Mouse (Mus musculus) stomach, embryonic 16.5 days (tissue): ENCODE results near the gene Pard6b. TPM values are rescaled to one million over a fixed set of nuclear protein-coding genes. Genes with fewer than 3 reads are reported as not detected.

Experiments used
- ATAC-seq: fragments of 200-750 bp; cut with Nextera tagmentation; 2 replicates; pipeline ENCODE4 v1.8.0; 2017; ENCODE audit warnings: moderate number of reproducible peaks, moderate TSS enrichment; ENCODE audit not compliant: insufficient read depth, low FRiP score
- H3K27ac ChIP-seq: fragments of 300-500 bp; sonication (generic); 2 replicates; pipeline ENCODE4 v1.5.1; 2014; ENCODE audit warnings: low read length
- H3K27me3 ChIP-seq: fragments of 300-500 bp; sonication (generic); 2 replicates; pipeline ENCODE4 v1.6.1; 2014; ENCODE audit warnings: low read length, control low read depth, mixed read lengths; ENCODE audit not compliant: control insufficient read depth, insufficient read depth
- H3K36me3 ChIP-seq: fragments of 300-500 bp; sonication (generic); 2 replicates; pipeline ENCODE4 v1.6.1; 2014; ENCODE audit warnings: low read length; ENCODE audit not compliant: control insufficient read depth, insufficient read depth
- H3K4me1 ChIP-seq: fragments of 300-500 bp; sonication (generic); 2 replicates; pipeline ENCODE4 v1.6.1; 2014; ENCODE audit warnings: low read length, control low read depth, mixed read lengths; ENCODE audit not compliant: control insufficient read depth, insufficient read depth
- H3K4me2 ChIP-seq: fragments of 300-500 bp; sonication (generic); 2 replicates; pipeline ENCODE4 v1.6.1; 2014; ENCODE audit warnings: low read depth, low read length, mixed read lengths
- H3K4me3 ChIP-seq: fragments of 300-500 bp; sonication (generic); replicated peaks from 2 replicates; pipeline ENCODE4 v1.5.1; 2014; ENCODE audit warnings: mild to moderate bottlenecking, low read length
- H3K9ac ChIP-seq: fragments of 300-500 bp; sonication (generic); 2 replicates; pipeline ENCODE4 v1.6.1; 2014; ENCODE audit warnings: low read length
- H3K9me3 ChIP-seq: fragments of 300-500 bp; sonication (generic); replicated peaks from 2 replicates; pipeline ENCODE4 v1.6.1; 2016; ENCODE audit warnings: low read length, control low read depth; ENCODE audit not compliant: control insufficient read depth
- WGBS: fragments of 180-500 bp; shearing (Covaris S2); extraction: QIAGEN DNeasy Blood & Tissue Kit; methylation state at CpG from one replicate; pipeline ENCODE4 v1.1.7; 2014; 5-methylcytosine and 5-hydroxymethylcytosine counted together
- polyA plus RNA-seq: library from polyadenylated mRNA; unstranded; fragments of >200 nt; fragmentation: Nextera tagmentation; extraction: Ambion mirVana; gene quantifications from 2 replicates; pipeline ENCODE4 v1.2.1, GENCODE M21; 2015

The Pard6b gene
- polyA plus RNA-seq, 1 experiment from 2014 or later, result 8.3 TPM

- Histone ChIP-seq H3K4me1 (peaks cover under 1% of the 10 kb centered on the region; the same call in 1 of the 2 replicates), H3K4me2 (no peak overlapping the region), H3K27me3 (no peaks in the 10 kb centered on the region), H3K36me3 (no peaks in the 10 kb centered on the region), H3K27ac (no peak overlapping the region), H3K9ac (no peak overlapping the region), H3K4me3 (no peak overlapping the region), H3K9me3 (no peaks in the 10 kb centered on the region)
- no peak for ATAC-seq
- 81% methylated on average over 6 of the region's 6 CpGs for WGBS
These were observed 42.8 kb downstream of the Pard6b start for GRCm38 (mm10) chr2:168123652-168124051.

DNA sequence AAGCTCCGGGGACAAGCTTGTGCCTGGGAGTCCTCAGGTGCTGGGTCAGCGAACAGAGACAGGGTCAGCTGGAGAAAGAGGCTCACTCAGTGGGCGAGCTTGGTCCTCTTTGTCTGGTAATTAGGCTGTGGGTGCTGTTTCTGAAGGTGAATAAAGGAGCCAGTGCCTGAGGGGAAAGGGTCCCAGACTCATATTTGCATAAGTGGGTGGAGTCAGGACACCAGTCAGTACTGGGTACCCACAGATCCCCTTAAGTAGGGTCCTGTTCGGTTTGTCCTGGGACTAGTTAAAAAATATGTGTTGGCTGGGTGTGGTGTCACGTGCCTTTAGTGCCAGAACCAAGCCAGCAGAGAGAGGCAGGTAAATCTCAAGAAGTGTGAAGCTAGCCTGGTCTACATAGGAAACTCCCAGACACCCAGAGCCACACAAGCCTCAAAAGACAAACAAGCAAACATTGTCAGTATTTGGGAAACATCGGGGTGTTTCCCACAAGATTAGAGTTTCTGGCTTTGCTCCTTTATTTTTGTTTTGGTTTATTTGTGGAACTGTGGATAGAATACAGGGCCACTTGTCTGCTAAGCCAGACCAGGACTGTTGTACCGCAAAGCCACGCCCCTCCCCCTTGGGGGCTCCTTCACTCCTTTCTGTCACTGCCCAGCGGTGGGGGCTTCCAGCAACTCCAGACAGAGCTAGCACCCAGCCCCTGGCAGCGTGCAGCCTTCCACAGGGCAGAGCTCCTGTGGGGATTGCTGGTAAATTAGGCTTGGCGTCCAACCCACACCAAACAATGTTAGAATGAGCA is 44.7 kb downstream of the Pard6b start:
- no peak for ATAC-seq
- H3K9me3 ChIP-seq, result no peaks in the 10 kb centered on the region
- H3K4me3 ChIP-seq, result no peak overlapping the region
- H3K9ac ChIP-seq, result no peak overlapping the region
- H3K4me2 ChIP-seq, result no peak overlapping the region
- WGBS, result 44% methylated on average over 11 of the region's 11 CpGs
- H3K27me3 ChIP-seq, result no peaks in the 10 kb centered on the region
- peaks cover 9% of the 10 kb centered on the region; the same call in 1 of the 2 replicates for H3K4me1 ChIP-seq
- no peaks in the 10 kb centered on the region for H3K36me3 ChIP-seq
- no peak overlapping the region for H3K27ac ChIP-seq

GRCm38 (mm10) chr2:168127767-168128166 is 47.0 kb downstream of the Pard6b start:
- H3K27ac ChIP-seq, result no peak overlapping the region
- H3K4me1 ChIP-seq, result peaks cover 9% of the 10 kb centered on the region; the same call in 1 of the 2 replicates
- H3K4me2 ChIP-seq, result no peak overlapping the region
- H3K9me3 ChIP-seq, result no peaks in the 10 kb centered on the region
- H3K9ac ChIP-seq, result 0 out of 2 replicates have a peak overlapping the region, but pooled peaks have one; percentile 33
- H3K27me3 ChIP-seq, result no peaks in the 10 kb centered on the region
- no peak for ATAC-seq
- no peaks in the 10 kb centered on the region for H3K36me3 ChIP-seq
- no peak overlapping the region for H3K4me3 ChIP-seq
- 73% methylated on average over 14 of the region's 14 CpGs for WGBS

DNA sequence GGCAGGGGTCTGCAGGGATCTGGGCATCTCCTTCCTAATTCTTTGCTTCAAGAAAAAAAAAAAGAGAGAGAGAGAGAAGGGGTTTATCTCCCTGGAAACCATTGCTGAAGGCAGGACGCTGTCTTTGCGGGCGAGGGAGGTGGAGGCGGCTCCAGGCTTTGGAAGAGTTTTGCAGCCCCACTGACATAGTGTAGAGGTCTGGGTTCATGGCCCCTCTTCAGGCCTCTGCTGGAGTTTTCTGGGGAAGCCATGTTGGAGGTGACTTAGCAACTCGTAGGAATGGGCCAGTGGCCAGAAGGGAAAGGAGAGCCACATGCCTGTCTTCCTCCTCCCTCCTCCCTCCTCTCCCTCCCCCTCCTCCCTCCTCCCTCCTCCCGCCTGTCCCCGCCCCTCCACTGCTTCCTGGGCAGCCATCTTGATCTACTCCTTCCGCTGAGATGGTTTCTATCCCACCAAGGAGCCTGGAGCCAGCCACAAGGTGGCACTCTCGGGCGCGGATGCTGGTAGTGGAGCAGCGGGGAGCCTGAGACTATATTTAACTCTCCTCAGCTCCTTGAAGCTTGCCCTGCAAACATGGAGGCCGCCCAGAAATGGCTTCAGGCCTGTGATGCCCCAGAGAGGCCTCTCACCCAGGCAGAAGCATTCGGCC is 47.5 kb downstream of the Pard6b start:
- Histone ChIP-seq H3K4me3 (no peak overlapping the region), H3K9me3 (no peaks in the 10 kb centered on the region), H3K4me1 (peaks cover 9% of the 10 kb centered on the region; the same call in 1 of the 2 replicates), H3K27me3 (no peaks in the 10 kb centered on the region), H3K36me3 (no peaks in the 10 kb centered on the region), H3K4me2 (peak overlapping the region; percentile 28; the same call in 1 of the 2 replicates), H3K9ac (0 out of 2 replicates have a peak overlapping the region, but pooled peaks have one; percentile 33), H3K27ac (peak overlapping the region; percentile 9; the same call in 1 of the 2 replicates)
- WGBS, result 31% methylated on average over 12 of the region's 14 CpGs
- peak; percentile 89 for ATAC-seq

GRCm38 (mm10) chr2:168130046-168130445 is 49.2 kb downstream of the Pard6b start:
- Histone ChIP-seq H3K4me2 (no peak overlapping the region), H3K27ac (no peak overlapping the region), H3K27me3 (no peaks in the 10 kb centered on the region), H3K4me1 (peaks cover 9% of the 10 kb centered on the region; the same call in 1 of the 2 replicates), H3K36me3 (no peaks in the 10 kb centered on the region), H3K9me3 (no peaks in the 10 kb centered on the region), H3K9ac (no peak overlapping the region; the same call in 1 of the 2 replicates), H3K4me3 (no peak overlapping the region)
- 58% methylated on average over 3 of the region's 3 CpGs for WGBS
- 0 out of 2 replicates have a peak, but pooled peaks have one; percentile 41 for ATAC-seq

- Histone ChIP-seq H3K27ac (no peak overlapping the region), H3K9ac (no peak overlapping the region), H3K36me3 (no peaks in the 10 kb centered on the region), H3K4me3 (no peak overlapping the region), H3K4me1 (no peaks in the 10 kb centered on the region), H3K9me3 (no peaks in the 10 kb centered on the region), H3K27me3 (no peaks in the 10 kb centered on the region), H3K4me2 (no peak overlapping the region)
- 74% methylated on average over 15 of the region's 15 CpGs for WGBS
- ATAC-seq, result no peak
These were observed 56.4 kb downstream of the Pard6b start for GRCm38 (mm10) chr2:168137161-168137560.

GRCm38 (mm10) chr2:168143794-168144193 is 63.0 kb downstream of the Pard6b start:
- Histone ChIP-seq H3K4me3 (no peak overlapping the region), H3K4me1 (peaks cover 16% of the 10 kb centered on the region), H3K9me3 (no peaks in the 10 kb centered on the region), H3K9ac (no peak overlapping the region), H3K27ac (no peak overlapping the region), H3K27me3 (no peaks in the 10 kb centered on the region), H3K36me3 (no peaks in the 10 kb centered on the region), H3K4me2 (no peak overlapping the region)
- no peak for ATAC-seq
- WGBS, result 51% methylated on average over 5 of the region's 5 CpGs

- Histone ChIP-seq H3K4me2 (no peak overlapping the region), H3K9me3 (no peaks in the 10 kb centered on the region), H3K27ac (0 out of 2 replicates have a peak overlapping the region, but pooled peaks have one; percentile 15), H3K9ac (no peak overlapping the region), H3K4me3 (no peak overlapping the region), H3K4me1 (peaks cover 16% of the 10 kb centered on the region), H3K27me3 (no peaks in the 10 kb centered on the region), H3K36me3 (no peaks in the 10 kb centered on the region)
- peak; percentile 42; the same call in 1 of the 2 replicates for ATAC-seq
- 36% methylated on average over 2 of the region's 2 CpGs for WGBS
These were observed 64.6 kb downstream of the Pard6b start for GRCm38 (mm10) chr2:168145437-168145836.
